Mouse (Mus musculus) spleen, adult 2 months (tissue): Measurements from ENCODE around the gene Nfib.

ENCODE experiments used
- CTCF ChIP-seq: fragments of 200-500 bp; IDR thresholded peaks from 2 replicates; pipeline ENCODE4 v1.5.1; 2011; ENCODE audit warnings: mild to moderate bottlenecking, inconsistent platforms; ENCODE audit not compliant: insufficient read depth, insufficient read length, insufficient replicate concordance; ENCODE audit errors: extremely low read depth
- POLR2A ChIP-seq: fragments of 200-500 bp; IDR thresholded peaks from 2 replicates; pipeline ENCODE4 v1.6.1; 2011; ENCODE audit warnings: low read depth, low read length, inconsistent platforms

DNA sequence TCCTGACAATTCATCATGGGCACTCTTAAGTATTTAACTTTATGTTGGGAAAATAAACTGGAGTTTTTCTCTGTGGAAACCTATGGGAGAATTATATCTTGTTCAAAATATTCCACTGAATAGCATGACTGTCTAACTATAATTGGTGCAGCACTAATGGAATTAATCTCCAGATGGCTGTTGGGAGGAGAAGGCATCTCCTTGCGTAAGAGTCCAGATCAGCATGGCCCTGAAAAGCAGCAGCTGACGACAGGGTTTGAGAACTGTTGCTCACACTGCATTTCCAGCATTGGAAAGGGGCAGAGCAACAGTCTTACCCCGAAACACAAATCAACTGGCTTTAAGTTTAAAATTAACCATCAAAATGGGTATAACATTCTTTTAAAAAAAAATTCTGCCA, 380.6 kb downstream of the Nfib start:
- TF ChIP-seq POLR2A (no peak), CTCF (no peak)
